Mouse (Mus musculus) inflammation-experienced regulatory T-cells, adult 6 months (primary cell): Measurements from ENCODE around the gene Nudt3. TPM values are rescaled to one million over a fixed set of nuclear protein-coding genes. Genes with fewer than 3 reads are reported as not detected.

Experiments used
- ATAC-seq: one replicate; pipeline ENCODE4 v1.8.0; 2017
- polyA plus RNA-seq, 3 experiments: library from polyadenylated mRNA; unstranded; fragments of 100-300 nt; shearing (Covaris generic); gene quantifications; one replicate each; pipeline ENCODE4 v1.2.1; 2017

Nudt3 gene
- polyA plus RNA-seq, 3 experiments from 2014 or later: 28.1 to 42.5 (median 32.0) TPM

DNA sequence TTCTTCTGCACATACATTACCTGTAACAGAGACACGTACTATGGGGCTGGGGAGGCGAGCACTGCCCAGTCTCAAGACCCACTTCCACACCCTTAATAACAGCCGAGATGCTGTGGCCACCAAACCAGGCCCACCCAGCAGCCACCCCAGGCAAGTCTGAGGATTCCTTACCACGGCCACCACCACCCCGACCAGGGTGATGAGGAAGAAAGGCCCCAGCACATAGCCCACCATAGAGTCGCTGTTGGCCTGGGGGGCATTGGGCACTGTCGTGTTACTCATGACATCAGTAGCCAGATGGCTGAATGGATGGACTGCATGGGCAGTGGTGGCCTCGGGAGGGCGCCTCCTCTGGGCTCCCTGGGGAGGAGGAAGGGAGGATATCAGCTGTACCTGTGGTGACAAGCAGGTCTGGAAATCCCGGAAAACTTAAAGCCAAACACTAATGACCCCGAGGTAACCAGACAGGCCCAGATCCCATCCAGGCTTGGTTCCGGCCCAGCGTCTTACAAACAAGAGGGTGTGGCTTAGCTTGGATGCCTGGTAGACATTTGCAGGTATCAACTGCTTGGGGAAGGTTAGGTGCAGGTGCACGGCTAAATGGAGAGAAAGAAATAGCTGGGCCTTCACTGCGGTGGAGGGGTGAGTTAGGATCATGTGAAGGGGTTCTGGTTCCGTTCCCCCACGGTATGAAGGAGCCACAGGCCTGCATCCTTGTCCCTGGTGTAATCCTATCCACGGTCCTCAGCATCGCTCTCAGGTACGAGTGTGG lies 58.7 kb downstream of the Nudt3 start:
- no peak for ATAC-seq

DNA sequence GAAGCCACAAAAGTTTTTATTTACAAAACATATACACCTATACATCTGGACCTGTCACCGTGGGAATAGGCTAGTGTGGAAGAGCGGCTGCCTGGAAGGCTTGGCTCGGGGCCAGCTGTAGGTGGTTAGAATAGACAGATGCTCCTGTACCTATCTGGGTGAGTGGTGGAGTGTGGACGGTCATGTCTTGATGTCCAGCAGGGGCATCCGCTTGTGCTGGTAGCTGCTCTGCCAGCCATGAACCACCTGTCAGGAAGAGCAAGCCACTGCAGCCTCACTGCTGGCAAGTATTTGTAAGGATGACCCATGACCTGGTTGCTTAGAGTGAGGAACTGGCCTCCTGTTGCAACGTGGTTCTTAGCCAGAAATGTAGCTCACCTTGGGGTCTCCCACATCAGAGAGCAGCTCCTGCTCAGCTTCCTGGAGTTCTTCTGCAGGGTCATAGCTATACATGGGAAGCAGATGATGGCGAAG lies 59.5 kb downstream of the Nudt3 start:
- ATAC-seq: no peak

DNA sequence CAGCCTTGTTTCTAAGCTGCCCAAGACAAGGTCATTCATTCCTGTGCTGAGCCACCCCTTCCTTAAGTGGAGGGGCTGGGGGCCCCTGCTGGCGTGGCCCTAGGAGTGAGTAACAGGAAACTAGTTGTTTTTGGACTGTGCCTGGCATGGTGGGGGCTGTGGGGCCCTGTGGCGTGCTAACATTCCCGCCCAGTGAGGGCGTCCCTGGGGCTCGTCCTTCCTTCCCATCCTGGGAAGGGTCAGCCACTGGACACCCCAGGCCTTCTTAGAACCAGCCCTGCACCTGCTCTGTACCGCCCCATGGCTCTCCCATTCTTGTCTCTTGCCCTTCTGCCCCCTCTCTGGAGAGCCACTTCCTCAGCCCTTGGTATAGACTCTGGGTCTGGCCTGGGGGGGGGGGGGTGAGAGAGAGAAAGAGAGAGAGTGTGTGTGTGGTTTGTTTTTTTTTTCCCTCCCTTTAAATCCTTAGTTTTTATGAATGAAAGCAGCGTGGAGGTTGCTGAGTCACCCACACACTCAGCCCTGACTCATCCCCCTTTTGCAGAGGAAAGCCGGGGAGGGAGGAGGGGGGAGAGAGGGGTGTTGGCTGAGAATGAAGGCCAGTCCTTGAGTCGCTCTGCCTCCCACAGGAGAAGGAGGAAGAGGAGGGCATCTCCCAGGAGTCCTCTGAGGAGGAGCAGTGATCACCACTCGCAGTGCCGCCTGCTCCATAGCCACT lies 61.3 kb downstream of the Nudt3 start:
- no peak for ATAC-seq

DNA sequence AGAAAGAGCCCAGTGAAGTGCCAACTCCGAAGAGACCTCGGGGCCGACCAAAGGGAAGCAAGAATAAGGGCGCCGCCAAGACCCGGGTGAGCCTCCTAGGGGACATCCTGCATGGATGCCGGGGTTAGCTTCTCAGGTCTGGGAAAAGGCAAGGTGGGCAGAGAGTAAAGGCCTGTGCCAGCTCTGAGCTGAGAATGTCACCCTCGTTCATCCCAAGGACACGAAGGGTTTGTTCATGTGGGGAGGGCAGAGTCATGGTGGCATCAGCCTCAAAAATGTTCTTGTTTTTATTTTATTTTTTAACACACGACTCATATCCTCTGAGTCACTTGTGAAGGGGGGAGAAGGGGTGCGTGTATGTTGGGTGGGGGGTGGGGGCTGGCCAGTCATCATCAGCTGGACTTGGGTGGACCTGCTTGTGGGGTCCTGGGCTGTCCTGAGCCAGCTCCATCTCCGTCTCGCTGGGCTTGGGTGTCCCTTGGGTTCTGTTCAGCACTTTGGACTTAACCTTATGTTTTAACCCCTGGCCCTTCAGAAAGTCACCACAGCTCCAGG lies 62.3 kb downstream of the Nudt3 start:
- no peak for ATAC-seq

DNA sequence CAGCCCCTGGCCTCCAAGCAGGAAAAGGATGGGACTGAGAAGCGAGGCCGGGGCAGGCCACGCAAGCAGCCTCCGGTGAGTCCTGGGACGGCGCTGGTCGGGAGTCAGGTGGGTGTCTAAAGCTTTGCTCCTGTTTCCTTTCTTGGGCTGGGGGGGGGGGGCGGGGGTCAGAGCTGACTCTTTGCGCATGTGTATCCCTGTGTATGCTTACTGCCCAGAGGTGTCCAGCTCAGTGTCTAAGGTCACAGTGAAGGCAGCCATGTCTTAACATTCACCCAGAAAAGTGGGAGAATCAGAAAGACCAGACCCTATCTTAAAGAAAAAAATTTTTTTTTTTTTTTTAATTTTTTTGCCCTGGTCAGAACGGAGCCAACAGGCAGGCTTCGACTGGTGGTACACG lies 63.7 kb downstream of the Nudt3 start:
- no peak for ATAC-seq

DNA sequence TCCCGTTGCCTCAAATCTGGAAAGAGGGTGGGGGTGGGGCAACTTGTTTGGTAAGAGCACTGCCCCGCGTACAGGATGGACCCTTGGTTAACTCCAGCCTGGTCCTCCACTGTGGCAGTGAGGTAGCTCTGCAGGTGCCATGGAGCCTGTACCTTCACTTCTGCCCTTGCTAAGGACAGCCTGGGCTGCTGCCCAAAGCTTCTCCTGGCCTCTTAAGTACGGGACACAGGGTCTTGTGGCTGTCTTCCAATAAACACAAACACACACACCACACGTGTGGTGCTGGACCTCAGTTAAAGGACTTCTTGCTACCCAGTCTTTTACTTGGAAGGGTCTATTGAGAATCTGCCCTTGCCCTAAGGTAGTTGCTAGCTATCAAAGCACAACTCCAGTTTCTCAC lies 64.5 kb downstream of the Nudt3 start:
- ATAC-seq: no peak

DNA sequence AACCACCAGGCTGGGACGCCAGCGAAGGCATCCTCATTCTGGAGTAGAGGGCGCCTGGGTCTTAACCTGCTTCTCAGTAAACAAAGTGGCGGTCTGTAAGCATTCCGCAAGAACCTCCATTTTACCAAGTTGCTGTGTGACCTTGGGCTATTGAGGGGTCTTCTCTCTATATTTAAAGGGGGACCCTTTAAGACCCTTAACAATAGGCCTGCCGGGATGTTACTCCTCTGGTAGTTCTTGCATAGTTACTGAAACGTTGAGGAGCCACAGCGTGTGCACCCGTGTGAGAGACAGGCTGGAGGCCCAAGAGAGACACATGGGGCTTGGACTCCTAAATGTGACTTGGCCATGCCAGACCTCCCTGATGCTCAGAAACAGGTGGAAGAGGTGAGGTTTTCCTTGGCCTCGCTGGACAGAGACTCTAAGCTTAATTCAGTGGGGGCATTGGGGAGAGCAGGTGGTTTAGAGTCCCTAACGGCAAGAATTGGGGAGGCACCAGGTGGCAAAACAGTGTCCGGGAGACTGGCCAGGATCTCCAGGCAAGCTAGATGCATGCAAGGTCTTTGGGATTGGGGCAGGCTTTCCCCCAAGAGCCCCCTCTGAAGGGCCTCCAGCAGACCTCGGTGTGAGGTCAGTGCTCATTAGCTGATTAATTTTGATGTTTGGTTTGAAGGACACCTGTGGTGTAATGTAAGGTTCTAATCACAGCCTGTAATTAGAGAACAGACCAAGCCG lies 65.2 kb downstream of the Nudt3 start:
- no peak for ATAC-seq

DNA sequence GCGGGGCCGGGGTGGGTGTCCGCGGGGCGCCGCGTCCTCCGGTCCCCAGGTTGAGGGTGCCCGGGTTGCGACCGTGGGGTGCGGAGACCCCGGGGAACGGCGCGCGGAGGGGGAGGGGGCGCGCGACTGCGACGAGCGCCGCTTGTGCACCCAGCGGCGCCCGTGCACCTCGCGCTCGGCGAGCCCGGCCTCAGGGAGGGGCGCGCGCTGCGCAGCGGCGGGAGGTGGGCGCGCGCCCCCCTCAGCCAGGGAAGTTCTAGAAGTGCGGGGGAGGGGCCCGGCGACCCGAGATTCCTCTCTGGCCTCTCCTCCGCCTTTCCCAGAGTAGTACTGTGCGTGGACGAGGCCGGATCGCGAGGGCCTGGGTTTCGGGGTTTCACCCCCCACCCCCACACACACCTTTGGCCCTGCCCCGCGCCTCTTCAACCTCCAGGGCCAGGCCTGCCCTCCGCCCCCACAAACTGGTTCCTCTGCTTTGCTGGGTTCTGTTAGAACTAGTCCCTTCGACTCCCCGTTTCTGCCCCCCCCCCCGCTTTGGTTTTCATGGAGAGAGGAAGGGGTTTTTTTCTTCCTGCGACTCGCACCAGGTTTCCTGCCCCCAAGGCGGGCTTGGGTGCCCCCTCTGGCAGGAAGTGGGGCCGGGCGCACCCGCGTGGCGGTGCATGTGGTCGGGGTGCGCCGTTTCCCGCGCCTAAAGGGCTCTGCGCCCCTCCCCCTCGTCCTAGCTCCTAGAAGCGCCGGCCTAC lies 65.9 kb downstream of the Nudt3 start:
- ATAC-seq: peak; percentile 28

DNA sequence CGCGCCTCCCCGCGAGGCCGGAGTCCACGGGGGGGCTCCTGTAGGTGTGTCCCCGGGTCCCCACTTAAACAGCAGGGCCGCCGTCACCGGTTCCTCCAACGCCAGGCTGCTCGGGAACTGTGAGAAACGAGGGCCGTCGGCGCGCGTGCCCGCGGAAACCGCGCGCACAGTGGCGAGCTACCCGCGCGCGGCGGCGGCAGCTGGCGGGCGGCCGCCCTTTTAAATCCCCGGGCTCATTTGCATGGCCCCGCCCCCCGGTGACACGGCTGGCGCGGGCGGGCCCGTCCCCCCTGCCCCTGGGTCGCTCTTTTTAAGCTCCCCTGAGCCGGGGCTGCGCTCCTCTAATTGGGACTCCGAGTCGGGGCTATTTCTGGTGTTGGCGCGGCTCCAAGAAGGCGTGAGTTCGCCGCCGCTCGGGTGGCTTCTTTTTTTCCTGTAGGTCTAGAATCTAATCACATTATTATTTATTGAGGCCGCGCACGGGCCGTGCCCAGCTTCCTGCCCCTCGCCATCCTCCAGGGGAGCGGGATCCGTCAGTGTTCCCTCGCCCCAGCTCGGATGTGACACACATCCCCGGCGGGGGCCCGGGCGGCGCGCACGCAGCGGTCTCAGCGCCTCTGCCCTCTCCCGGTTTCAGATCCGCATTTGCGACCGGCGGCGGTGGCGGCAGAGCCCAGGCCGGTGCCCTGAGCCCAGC lies 66.8 kb downstream of the Nudt3 start, which contains the start of gene Hmga1:
Gene Hmga1 (plus strand): TSS at position 183 of the 697 bp plus-strand sequence.
- peak; percentile 67 for ATAC-seq

DNA sequence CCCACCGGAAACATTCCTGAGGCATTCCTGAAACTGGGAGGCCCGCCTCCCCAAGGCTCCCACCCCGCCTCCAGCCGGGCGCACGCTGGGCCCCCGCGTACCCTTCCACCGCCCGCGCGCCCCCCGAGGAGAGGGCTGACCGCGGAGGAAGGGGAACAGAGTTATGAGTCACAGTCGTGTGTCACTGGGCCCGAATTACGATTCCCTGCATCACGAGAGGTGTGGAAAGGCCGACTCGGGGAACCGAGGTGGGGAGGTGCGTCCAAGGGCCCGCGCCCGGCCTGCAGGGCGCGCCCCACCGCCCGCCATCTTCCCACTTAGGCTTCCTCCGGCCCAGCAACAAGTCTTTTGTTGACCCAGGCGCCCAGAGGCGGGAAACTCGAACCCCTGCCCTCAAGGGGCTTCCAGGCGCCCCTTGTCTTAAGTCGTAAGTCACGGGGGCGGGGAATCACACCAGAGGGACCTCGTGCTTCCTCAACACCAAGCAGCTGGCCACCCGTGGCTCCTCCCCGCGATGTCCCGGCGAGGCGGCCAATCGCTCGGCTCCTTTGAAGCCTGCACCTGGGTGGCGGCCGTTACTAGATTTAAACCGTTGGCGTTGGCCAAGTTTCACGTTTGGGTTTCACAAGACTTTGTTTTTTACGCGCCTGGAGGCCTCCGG lies 67.7 kb downstream of the Nudt3 start:
- peak; percentile 18 for ATAC-seq

DNA sequence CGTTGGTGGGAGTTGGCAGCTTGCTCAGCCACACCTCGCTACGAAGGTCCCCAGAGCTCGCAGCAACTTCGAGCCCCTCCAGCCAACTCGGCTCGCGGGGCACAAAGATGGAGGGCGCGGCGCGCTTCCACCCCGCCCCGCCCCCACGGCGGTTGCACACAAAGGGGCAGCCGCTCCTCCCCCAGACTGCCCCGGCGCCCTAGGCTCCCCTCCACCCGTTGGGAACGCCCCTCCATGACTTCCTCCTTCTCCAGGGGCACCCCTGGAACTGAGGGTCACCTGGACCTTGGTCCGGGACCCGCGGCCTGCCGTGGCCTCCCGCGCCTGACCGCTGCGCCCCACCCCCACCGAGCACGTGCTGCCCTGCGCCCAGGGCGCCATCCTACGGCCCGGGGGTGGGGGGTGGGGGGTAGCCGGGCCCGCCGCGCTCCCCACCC lies 68.2 kb downstream of the Nudt3 start:
- ATAC-seq: no peak

DNA sequence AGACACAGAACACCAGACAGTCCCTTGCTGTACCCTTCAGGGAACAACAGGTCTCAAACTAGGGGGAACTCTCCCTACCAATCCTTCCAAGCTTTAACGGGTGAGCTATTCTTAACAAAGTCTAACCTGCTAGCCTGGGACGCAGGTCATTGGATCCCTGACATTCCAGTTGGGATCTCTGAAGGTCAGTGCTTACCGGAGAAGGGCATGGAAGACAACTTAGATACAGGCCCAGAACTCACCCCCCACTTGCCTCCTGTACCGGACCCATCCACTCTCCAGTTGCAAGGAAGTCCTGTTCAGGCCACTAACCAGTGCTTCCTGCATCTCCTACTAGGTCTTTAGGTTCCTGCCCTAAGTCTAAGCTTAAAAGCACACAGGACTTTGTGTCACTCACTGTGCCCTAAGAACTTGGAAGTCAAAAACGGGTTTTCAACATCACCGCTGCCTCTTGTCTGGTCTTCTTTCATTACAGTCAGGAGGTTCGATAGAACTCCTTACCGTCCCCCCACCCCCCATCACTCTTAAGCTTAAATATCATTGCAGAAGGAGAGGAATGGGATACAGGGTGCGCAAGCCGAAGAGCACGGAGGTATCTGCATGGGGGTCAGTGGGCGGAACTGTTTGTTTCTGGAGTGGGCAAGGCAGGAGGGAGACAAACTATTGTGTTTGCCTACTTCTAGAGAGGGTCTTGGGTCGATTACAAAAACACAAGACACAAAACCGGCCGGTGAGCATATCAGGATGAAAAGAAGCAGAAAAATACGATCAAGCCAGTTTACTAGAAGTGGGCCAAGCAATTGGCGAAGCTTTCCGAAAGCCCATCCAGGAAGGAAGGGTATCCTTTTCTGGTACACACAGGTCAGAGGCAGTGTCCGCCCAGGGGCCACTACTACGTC lies 69.0 kb downstream of the Nudt3 start:
- ATAC-seq: no peak

DNA sequence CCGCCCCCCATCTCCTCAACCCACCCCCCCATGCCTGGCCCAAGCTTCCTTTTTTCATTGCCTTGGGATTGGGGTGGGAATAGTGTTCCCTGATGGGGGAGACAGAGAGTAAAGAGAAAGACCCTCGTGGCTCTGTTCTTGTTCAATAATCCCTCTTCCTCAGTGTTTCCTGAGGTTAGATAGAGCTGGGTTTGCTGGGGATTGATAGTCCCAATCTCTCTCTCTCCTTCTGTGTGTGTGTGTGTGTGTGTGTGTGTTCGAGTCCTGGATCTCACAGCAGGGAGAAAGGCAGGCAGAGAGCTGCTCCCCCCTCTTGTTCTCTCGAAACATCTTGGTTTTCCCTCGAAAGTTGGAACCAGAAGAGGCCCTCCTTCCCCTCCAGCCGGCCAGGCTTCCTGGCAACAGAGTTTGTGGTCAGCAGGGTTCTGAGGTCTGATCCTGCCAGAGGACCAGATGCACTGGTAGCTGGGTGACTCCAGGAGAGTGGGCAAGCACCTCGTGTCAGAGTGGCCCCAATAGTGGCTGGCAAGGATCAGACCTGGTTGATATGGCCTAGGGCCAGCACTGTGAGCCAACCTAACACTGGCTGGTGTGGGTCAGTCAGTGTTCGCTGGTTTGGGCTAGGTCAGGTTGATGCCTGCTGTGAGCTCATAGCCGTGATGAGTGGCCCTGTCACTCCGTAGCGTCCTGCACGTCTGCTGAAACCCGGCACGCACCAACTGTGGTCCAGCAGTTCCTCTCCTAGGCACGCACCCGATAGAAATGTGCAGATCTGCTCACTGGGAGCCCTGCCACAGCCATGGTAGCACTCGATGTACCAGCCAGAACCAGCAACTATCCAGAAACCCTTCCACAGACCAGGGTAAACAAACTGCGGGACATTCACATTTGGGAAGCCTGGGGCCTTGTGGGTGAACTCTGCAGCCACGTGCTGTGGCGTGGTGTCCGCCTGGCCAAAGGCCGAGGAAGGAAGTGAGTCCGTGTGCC lies 70.8 kb downstream of the Nudt3 start:
- no peak for ATAC-seq

DNA sequence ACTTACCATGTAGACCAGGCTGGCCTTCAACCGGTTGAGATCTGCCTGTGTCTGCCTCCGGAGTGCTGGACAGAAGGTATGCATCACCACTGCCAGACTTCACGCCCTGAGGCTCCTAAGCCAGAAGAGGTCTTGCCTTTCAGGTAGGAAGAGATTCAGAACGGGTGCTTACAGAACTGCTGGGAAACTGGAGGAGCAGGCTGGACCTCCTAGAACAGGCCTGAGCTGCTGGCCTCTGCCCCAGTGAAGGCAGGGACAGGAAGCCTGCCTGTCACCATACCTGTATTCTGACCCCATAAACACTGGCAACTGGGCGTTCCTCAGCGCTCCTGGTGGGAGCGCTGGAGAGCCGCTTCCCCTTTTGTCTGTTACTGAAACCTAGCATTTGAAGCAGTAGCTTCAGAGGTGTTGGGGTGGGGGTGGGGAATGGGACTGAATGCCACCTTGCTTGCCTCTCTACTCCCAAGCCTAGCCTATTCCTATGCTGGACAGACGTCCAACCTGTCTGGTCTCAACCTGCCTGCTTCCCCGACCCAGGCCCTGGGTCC lies 71.8 kb downstream of the Nudt3 start:
- no peak for ATAC-seq

DNA sequence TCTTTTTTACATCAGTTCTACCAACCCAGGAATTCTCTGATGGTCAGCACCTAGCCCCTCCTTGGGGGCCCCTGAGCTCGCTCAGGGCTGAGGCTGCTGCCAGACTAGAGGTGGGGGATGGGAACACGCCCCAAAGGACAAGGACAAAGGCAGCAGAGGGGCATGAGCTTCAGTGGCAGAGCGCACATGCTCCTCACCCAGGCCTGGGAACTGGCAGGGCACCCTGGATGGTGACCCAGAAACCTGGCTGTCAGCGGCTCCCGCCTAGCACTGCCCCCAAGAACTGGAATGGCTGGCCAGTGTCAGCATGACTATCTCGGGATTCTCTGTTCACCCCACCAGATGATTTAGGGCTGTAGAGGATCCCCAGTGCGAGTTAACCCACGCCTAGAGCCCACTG lies 74.1 kb downstream of the Nudt3 start:
- no peak for ATAC-seq

DNA sequence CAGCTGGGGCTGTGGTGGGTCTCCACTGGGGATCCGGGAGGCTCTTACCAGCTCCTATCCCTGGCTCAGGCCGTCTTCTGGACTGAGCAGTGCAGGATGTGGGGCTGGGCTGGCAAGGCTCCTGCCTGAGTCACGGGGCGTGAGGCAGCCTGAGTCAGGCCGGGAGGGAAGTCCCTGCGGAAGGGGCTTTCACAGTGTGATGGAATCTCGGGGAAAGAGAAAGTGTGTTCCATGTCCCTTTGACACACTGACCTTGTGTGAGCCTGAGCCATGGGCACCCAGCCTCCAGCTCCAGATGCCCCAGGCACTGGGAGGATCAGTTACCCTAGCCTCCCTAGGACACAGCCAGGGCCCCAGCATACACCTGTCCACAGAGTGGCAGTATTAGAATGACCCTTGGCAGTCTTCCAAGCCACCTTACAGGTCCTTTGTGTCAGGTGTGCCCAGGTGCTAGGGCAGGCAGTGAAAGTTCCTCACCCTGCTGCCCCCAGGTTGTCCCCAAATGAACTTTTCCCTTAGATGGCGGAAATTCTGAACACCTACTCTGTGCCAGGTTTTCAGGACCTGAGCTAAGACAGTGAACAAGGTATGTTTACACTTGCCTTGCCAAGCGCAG lies 75.9 kb downstream of the Nudt3 start:
- no peak for ATAC-seq

DNA sequence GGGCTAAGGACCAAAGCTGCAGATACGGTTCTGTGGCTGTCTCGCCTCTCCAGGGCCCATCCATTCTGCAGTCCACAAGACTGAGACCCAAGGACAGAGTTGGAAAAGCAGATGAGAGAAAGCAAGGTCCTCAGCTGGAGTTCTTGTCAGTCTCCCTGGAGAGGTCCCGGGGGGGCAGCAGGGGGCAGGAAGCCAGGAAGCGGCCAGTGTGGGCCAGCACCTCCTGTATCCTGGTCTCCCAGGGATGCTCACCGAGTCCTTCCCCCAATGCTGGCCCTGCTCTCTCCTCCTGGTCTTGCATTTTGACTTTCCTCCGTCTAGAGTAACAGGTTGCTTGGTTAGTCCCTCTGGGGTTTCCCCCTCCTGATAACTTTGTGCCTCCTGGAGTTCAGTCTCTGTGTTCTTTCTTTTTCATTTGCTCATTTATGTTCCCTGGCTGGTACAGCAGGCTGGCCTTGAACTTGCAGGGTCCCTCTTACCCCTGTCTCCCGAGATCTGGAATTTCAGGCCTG lies 76.7 kb downstream of the Nudt3 start:
- ATAC-seq: no peak

DNA sequence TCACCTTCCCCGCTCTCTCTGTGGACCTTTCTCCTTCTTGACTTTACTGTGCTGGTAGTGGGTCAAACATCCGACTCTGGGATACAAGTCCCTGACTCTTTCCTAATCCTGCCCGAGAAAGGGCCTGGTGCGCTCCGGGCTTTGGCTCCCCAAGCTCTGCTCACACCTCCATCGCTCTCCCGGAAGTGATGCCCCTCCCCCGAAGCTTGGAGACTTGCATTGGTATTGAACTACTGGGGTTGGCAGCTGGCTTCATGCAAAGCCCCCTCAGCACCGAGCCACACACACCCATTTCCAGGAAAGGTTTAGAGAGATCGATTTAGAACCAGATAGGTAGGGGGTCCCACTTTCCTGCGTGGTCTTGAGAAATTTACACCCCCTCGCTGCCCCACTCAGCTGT lies 77.3 kb downstream of the Nudt3 start:
- no peak for ATAC-seq
